Mouse (Mus musculus) lung, postnatal 0 days (tissue): ENCODE measurements around the gene Col23a1.

Source experiments
- CTCF ChIP-seq: IDR thresholded peaks from 2 replicates; pipeline ENCODE4 v1.5.1; 2016; ENCODE audit warnings: antibody characterized with exemption, mild to moderate bottlenecking
- EP300 ChIP-seq: IDR thresholded peaks from 2 replicates; pipeline ENCODE4 v1.6.1; 2016; ENCODE audit warnings: antibody characterized with exemption, mild to moderate bottlenecking, control low read depth

DNA sequence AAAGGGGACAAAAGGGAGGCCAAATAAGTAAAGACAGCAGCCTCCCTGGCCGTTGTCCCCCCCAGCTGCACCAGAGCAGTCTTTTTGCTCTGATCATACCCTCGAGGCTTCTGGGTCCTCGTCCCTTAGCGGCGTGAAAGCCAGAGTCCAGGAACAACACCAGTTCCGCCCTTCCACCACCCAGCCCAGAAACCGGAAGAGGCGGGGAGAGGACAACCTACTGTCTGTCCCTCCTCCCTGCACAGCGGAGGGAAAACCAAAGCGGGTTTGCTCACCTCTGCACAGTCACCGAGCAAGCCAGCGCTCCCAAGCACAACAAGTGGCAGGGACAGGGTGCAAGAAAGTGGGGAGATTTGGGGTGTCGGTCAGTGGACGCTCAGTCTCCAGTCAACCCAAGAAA is 325.9 kb downstream of the Col23a1 start:
- no peak for TF ChIP-seq EP300
- TF ChIP-seq CTCF = peak; percentile 2; the same call in 1 of the 2 replicates
